Mouse (Mus musculus) neural tube, embryonic 12.5 days (tissue): ENCODE data around the gene Cers1. TPM values are rescaled to one million over a fixed set of nuclear protein-coding genes. Genes with fewer than 3 reads are reported as not detected.

Experiments
- ATAC-seq: fragments of 200-750 bp; cut with Nextera tagmentation; 2 replicates; pipeline ENCODE4 v1.8.0; 2017; ENCODE audit warnings: low read depth, mild to moderate bottlenecking, moderate TSS enrichment, moderate library complexity; ENCODE audit not compliant: low FRiP score
- H3K27ac ChIP-seq: fragments of 300-500 bp; sonication (generic); 2 replicates; pipeline ENCODE4 v1.5.1; 2016
- H3K27me3 ChIP-seq: fragments of 300-500 bp; sonication (generic); replicated peaks from 2 replicates; pipeline ENCODE4 v1.6.1; 2016; ENCODE audit warnings: mild to moderate bottlenecking
- H3K36me3 ChIP-seq: fragments of 300-500 bp; sonication (generic); 2 replicates; pipeline ENCODE4 v1.6.1; 2016; ENCODE audit warnings: mild to moderate bottlenecking
- H3K4me1 ChIP-seq: fragments of 300-500 bp; sonication (generic); 2 replicates; pipeline ENCODE4 v1.6.1; 2016
- H3K4me2 ChIP-seq: fragments of 300-500 bp; sonication (generic); replicated peaks from 2 replicates; pipeline ENCODE4 v1.6.1; 2016; ENCODE audit warnings: mild to moderate bottlenecking
- H3K4me3 ChIP-seq: fragments of 300-500 bp; sonication (generic); 2 replicates; pipeline ENCODE4 v1.5.1; 2016
- H3K9ac ChIP-seq: fragments of 300-500 bp; sonication (generic); 2 replicates; pipeline ENCODE4 v1.6.1; 2016; ENCODE audit warnings: mild to moderate bottlenecking
- H3K9me3 ChIP-seq: fragments of 300-500 bp; sonication (generic); 2 replicates; pipeline ENCODE4 v1.6.1; 2016; ENCODE audit warnings: mild to moderate bottlenecking
- WGBS: fragments of 180-500 bp; shearing (Covaris S2); methylation state at CpG from one replicate; pipeline ENCODE4 v1.1.7; 2016; 5-methylcytosine and 5-hydroxymethylcytosine counted together
- polyA plus RNA-seq: library from polyadenylated mRNA; unstranded; fragments of >200 nt; fragmentation: Nextera tagmentation; extraction: Ambion mirVana; gene quantifications from 2 replicates; pipeline ENCODE4 v1.2.1, GENCODE M21; 2016

Cers1 gene
- polyA plus RNA-seq, 1 experiment from 2014 or later: 13.7 TPM

DNA sequence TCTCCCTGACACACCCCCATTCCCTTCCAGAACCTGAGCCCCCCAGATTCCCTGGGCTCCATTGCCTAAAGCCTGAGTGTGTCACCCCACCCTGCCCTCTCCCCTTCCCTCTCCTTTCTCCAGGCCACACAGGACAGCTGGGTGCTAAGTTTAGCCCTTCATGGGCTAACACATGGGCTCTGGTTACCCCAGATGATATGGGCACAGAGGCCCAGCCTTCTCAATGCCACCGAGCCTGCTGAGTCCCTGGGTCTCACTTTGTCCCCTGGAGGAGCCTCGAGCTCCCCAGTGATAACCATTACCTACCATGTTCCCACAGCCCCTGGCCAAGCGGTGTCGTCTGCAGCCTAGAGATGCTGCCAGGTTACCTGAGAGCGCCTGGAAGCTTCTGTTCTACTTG is 2.3 kb downstream of the Cers1 start:
- Histone ChIP-seq H3K27me3 (no peaks in the 10 kb centered on the region), H3K9ac (no peak overlapping the region), H3K4me2 (peak overlapping the region; percentile 68), H3K4me3 (no peak overlapping the region), H3K9me3 (no peaks in the 10 kb centered on the region), H3K36me3 (peaks cover 17% of the 10 kb centered on the region), H3K4me1 (peaks cover 33% of the 10 kb centered on the region), H3K27ac (no peak overlapping the region)
- no peak for ATAC-seq
- WGBS: 81% methylated on average over 5 of the region's 5 CpGs

- H3K9me3 ChIP-seq: no peaks in the 10 kb centered on the region
- no peak overlapping the region for H3K4me3 ChIP-seq
- no peak for ATAC-seq
- peaks cover 35% of the 10 kb centered on the region; the same call in 1 of the 2 replicates for H3K36me3 ChIP-seq
- H3K27ac ChIP-seq: no peak overlapping the region
- 95% methylated on average over 3 of the region's 3 CpGs for WGBS
- H3K4me2 ChIP-seq: no peak overlapping the region
- no peak overlapping the region for H3K9ac ChIP-seq
- no peaks in the 10 kb centered on the region for H3K4me1 ChIP-seq
- no peaks in the 10 kb centered on the region for H3K27me3 ChIP-seq
Measured at GRCm38 (mm10) chr8:70323716-70324115, 8.1 kb downstream of the Cers1 start.

DNA sequence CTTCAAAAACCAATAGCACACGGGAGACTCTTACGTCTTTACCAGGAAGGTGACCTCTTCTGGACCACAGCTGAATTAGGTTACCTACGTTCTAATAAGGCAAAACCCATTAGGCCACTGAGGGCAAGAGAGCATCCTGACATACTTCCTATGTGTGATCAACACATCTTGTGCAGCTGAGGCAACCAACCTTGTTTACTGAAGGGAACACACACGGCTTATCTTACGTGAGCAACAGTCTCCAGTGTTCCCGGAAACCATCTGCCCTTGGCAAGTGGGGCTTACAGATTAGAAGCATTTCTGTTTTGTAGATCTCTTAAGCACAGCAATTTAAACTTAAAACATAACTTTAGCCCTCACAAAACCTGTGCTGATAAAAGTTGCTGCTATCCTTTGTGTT is 11.9 kb downstream of the Cers1 start:
- no peak for ATAC-seq
- Histone ChIP-seq H3K9me3 (no peaks in the 10 kb centered on the region), H3K27ac (no peak overlapping the region), H3K4me3 (no peak overlapping the region), H3K4me1 (peaks cover 26% of the 10 kb centered on the region), H3K36me3 (peaks cover 45% of the 10 kb centered on the region), H3K9ac (no peak overlapping the region), H3K27me3 (peaks cover 19% of the 10 kb centered on the region), H3K4me2 (no peak overlapping the region)
- WGBS: 95% methylated on average over 6 of the region's 6 CpGs

DNA sequence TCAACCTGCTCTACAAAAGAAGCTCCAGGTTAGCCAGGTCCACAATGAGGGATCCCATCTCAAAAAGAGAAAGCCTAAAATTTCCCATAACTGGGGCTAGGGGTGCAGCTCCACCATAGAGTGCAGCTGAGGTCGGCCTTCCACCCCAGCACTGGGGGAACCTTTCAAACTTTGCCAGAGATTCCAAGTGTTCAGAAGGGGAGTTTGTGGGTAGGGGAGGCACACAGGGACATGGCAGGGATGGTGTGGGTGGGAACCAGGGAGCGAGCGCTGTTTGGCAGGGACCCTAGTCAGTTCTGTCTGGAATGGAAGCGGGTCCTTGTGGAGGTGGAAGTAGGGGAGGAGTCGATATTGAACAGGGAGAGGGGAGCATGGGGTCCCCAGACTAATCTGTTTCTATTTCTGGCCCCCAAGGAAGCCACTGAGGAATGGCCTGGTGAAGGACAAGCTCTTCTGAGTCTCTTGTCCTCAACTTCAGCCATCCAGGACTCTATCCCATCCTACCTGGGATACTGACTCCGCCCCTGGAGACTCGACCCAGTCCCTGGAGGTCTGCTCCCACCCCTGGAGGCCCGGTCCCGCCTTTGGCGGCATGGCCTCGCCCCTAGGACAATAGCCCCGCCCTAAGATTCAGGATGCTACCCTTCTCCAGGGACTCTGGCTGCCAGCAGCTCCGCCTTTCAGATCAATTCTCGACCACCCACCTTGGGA is 13.7 kb downstream of the Cers1 start, which contains the start of gene Gdf1:
Gene Gdf1 (plus strand): TSS at position 694 of the 711 bp plus-strand sequence.
- peak within 1 kb of the TSS; percentile 8; the same call in 1 of the 2 replicates for H3K4me3 ChIP-seq
- H3K9me3 ChIP-seq: no peaks in the 10 kb centered on the region
- 0 out of 2 replicates have a peak within 1 kb of the TSS, but pooled peaks have one; percentile 32 for H3K27ac ChIP-seq
- peaks cover 26% of the 10 kb centered on the region for H3K4me1 ChIP-seq
- ATAC-seq: no peak
- H3K27me3 ChIP-seq: peaks cover 19% of the 10 kb centered on the region
- peak within 1 kb of the TSS; percentile 44 for H3K9ac ChIP-seq
- WGBS: 25% methylated on average over 14 of the region's 14 CpGs
- H3K4me2 ChIP-seq: peak within 1 kb of the TSS; percentile 53
- peaks cover 50% of the 10 kb centered on the region for H3K36me3 ChIP-seq

DNA sequence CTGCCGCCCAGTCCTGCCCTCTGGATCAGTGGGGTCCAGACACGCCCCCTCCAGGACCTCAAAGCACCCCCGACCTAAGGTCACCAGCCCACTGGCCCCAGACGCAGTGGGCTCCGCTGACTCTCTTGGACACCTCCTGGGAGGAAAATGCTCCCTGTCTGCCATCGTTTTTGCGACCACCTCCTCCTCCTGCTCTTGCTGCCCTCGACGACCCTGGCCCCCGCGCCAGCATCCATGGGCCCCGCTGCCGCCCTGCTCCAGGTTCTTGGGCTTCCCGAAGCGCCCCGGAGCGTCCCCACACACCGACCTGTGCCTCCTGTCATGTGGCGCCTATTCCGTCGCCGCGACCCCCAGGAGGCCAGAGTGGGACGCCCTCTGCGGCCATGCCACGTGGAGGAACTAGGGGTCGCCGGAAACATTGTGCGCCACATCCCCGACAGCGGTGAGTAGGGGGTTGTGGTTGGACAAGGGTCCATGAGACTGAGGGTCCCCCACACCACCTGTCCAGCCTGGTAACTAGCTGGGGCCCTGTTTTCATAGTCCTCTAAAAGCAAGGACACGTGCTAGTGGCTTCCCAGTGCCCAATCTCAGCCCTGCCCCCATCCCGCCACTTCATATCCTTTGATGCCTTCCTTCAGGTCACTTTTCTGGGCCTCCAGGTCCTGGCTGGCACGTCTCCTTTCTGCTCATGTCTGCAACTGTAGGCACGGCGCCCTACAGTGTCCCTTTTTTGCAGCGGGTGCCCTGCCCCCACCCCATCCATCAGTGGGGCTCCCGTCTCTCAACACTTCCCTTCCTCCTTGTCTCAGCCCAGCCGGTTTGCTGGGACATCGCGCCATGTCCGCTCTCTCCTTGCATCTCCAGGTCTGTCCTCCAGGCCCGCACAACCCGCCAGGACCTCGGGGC is 14.5 kb downstream of the Cers1 start:
- H3K27me3 ChIP-seq: peaks cover 19% of the 10 kb centered on the region
- H3K4me3 ChIP-seq: peak overlapping the region; percentile 8; the same call in 1 of the 2 replicates
- H3K9me3 ChIP-seq: no peaks in the 10 kb centered on the region
- 0 out of 2 replicates have a peak overlapping the region, but pooled peaks have one; percentile 32 for H3K27ac ChIP-seq
- peak overlapping the region; percentile 44 for H3K9ac ChIP-seq
- H3K36me3 ChIP-seq: peaks cover 54% of the 10 kb centered on the region
- peaks cover 26% of the 10 kb centered on the region for H3K4me1 ChIP-seq
- ATAC-seq: peak; percentile 22
- peak overlapping the region; percentile 53 for H3K4me2 ChIP-seq
- 4% methylated on average over 45 of the region's 45 CpGs for WGBS

- peak overlapping the region; percentile 53 for H3K4me2 ChIP-seq
Measured at GRCm38 (mm10) chr8:70330741-70331364, 15.3 kb downstream of the Cers1 start.

DNA sequence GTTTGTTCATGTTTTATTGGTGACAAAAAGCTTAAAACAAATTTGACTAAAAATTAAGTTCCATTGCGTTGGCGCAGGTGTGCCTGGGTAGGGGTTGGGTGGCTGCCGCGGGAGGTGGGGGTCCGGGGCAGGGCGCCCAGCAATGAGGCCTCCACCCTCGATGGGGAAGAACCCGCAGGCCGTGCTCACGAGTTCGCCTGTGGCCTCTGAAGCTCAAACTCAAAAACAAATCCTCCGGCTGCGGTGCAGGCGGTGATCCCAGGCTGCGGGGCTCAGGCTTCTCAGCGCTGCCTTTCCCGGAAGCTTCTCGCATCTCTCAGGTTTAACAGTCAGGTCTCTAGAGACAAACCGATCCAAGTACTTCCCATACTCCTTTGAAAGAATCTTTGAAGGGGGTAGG is 16.0 kb downstream of the Cers1 start:
- ATAC-seq: no peak
- Histone ChIP-seq H3K4me3 (no peak overlapping the region), H3K9ac (no peak overlapping the region), H3K36me3 (peaks cover 67% of the 10 kb centered on the region), H3K4me1 (peaks cover 26% of the 10 kb centered on the region), H3K27me3 (peaks cover 19% of the 10 kb centered on the region), H3K9me3 (no peaks in the 10 kb centered on the region), H3K27ac (no peak overlapping the region), H3K4me2 (peak overlapping the region; percentile 53; the same call in 1 of the 2 replicates)
- WGBS: 67% methylated on average over 19 of the region's 19 CpGs

More at GRCm38 (mm10) chr8:70330741-70331364, 15.3 kb downstream of the Cers1 start:
- ATAC-seq: peak; percentile 83
- Histone ChIP-seq H3K27me3 (peaks cover 19% of the 10 kb centered on the region), H3K4me3 (no peak overlapping the region), H3K27ac (0 out of 2 replicates have a peak overlapping the region, but pooled peaks have one; percentile 32), H3K9ac (peak overlapping the region; percentile 44), H3K36me3 (peaks cover 60% of the 10 kb centered on the region), H3K4me1 (peaks cover 26% of the 10 kb centered on the region), H3K9me3 (no peaks in the 10 kb centered on the region)
- 28% methylated on average over 53 of the region's 53 CpGs for WGBS

GRCm38 (mm10) chr8:70332070-70332877 is 16.7 kb downstream of the Cers1 start:
- peaks cover 72% of the 10 kb centered on the region for H3K36me3 ChIP-seq
- no peak overlapping the region for H3K4me3 ChIP-seq
- H3K9me3 ChIP-seq: no peaks in the 10 kb centered on the region
- peak; percentile 64 for ATAC-seq
- 22% methylated on average over 41 of the region's 41 CpGs for WGBS
- peak overlapping the region; percentile 32; the same call in 1 of the 2 replicates for H3K4me2 ChIP-seq
- 0 out of 2 replicates have a peak overlapping the region, but pooled peaks have one; percentile 33 for H3K9ac ChIP-seq
- H3K4me1 ChIP-seq: peaks cover 26% of the 10 kb centered on the region
- no peak overlapping the region for H3K27ac ChIP-seq
- peaks cover 19% of the 10 kb centered on the region for H3K27me3 ChIP-seq

DNA sequence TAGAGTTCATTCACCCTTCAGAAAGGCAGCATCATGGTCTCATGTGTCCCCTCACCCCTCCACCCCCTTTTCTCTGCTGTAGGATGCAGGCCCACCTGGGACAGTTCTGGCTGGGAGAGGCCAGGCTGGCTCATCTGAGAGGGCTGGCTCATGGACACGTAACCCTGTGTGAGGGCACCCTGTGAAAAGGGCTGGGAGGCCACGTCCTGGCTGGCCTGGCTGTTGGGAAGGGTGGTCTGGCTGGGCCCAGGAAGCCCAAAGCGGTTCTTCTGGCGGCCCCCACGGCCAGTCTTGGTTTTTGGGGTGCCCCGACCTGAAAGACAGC is 17.3 kb downstream of the Cers1 start:
- H3K4me3 ChIP-seq: no peak overlapping the region
- peaks cover 74% of the 10 kb centered on the region for H3K36me3 ChIP-seq
- ATAC-seq: no peak

DNA sequence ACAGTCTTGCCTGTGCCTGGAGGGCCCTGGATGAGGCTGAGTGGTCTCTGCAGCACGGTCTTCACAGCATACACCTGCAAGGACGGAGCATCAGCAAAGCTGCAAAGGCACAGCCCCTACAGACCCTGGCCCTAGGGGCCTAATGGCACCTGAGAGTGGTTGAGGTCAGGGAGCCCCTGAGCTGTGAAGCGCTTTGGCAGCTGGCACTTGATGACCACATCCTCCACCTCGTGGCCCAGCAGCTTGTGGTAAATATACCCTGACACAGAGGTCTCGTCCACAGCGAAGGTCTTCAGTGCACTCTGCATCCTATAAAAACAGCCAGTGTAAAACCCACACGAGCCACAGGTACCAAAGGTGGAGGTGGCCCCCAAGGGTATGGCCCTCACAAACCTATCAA is 23.4 kb downstream of the Cers1 start:
- ATAC-seq: no peak
- Histone ChIP-seq H3K9ac (no peak overlapping the region), H3K9me3 (no peaks in the 10 kb centered on the region), H3K36me3 (peaks cover 99% of the 10 kb centered on the region), H3K4me3 (no peak overlapping the region), H3K27me3 (no peaks in the 10 kb centered on the region), H3K4me1 (no peaks in the 10 kb centered on the region; the same call in 1 of the 2 replicates), H3K4me2 (no peak overlapping the region), H3K27ac (no peak overlapping the region)
- WGBS: 97% methylated on average over 7 of the region's 7 CpGs

More for the DNA sequence above, 17.3 kb downstream of the Cers1 start:
- Histone ChIP-seq H3K4me2 (no peak overlapping the region), H3K9me3 (no peaks in the 10 kb centered on the region), H3K4me1 (peaks cover 26% of the 10 kb centered on the region), H3K27me3 (peaks cover 19% of the 10 kb centered on the region), H3K27ac (no peak overlapping the region), H3K9ac (no peak overlapping the region)
- WGBS: 95% methylated on average over 6 of the region's 6 CpGs

- Histone ChIP-seq H3K36me3 (peaks cover 85% of the 10 kb centered on the region), H3K27me3 (no peaks in the 10 kb centered on the region), H3K4me3 (no peak overlapping the region), H3K4me2 (no peak overlapping the region), H3K9ac (no peak overlapping the region), H3K9me3 (no peaks in the 10 kb centered on the region), H3K4me1 (no peaks in the 10 kb centered on the region; the same call in 1 of the 2 replicates), H3K27ac (no peak overlapping the region)
- no peak for ATAC-seq
- WGBS: 90% methylated on average over 7 of the region's 7 CpGs
Measured at GRCm38 (mm10) chr8:70340659-70341058, 25.1 kb downstream of the Cers1 start.
